Mouse (Mus musculus) lung, embryonic 16.5 days (tissue): Measurements from ENCODE around the gene Plac1. TPM values are rescaled to one million over a fixed set of nuclear protein-coding genes. Genes with fewer than 3 reads are reported as not detected.

Source experiments
- ATAC-seq: fragments of 200-750 bp; cut with Nextera tagmentation; 2 replicates; pipeline ENCODE4 v1.8.0; 2017; ENCODE audit warnings: low read depth, mild to moderate bottlenecking, moderate library complexity
- H3K27ac ChIP-seq: fragments of 300-500 bp; sonication (generic); 2 replicates; pipeline ENCODE4 v1.5.1; 2014; ENCODE audit warnings: mild to moderate bottlenecking, control low read depth, low read length
- H3K27me3 ChIP-seq: fragments of 300-500 bp; sonication (generic); 2 replicates; pipeline ENCODE4 v1.6.1; 2014; ENCODE audit warnings: low read depth, low read length, mixed read lengths; ENCODE audit not compliant: control insufficient read depth, insufficient read depth
- H3K36me3 ChIP-seq: fragments of 300-500 bp; sonication (generic); 2 replicates; pipeline ENCODE4 v1.6.1; 2014; ENCODE audit warnings: low read length; ENCODE audit not compliant: control insufficient read depth, insufficient read depth
- H3K4me1 ChIP-seq: fragments of 300-500 bp; sonication (generic); replicated peaks from 2 replicates; pipeline ENCODE4 v1.6.1; 2014; ENCODE audit warnings: low read length, mixed read lengths; ENCODE audit not compliant: control insufficient read depth, insufficient read depth
- H3K4me2 ChIP-seq: fragments of 300-500 bp; sonication (generic); 2 replicates; pipeline ENCODE4 v1.6.1; 2014; ENCODE audit warnings: low read depth, low read length, control low read depth
- H3K4me3 ChIP-seq: fragments of 300-500 bp; sonication (generic); 2 replicates; pipeline ENCODE4 v1.5.1; 2014; ENCODE audit warnings: mild to moderate bottlenecking, low read length, control low read depth
- H3K9ac ChIP-seq: fragments of 300-500 bp; sonication (generic); 2 replicates; pipeline ENCODE4 v1.6.1; 2014; ENCODE audit warnings: low read length, control low read depth
- H3K9me3 ChIP-seq: fragments of 300-500 bp; sonication (generic); 2 replicates; pipeline ENCODE4 v1.6.1; 2016; ENCODE audit warnings: low read length; ENCODE audit not compliant: control insufficient read depth
- WGBS: fragments of 180-500 bp; shearing (Covaris S2); extraction: QIAGEN DNeasy Blood & Tissue Kit; methylation state at CpG from one replicate; pipeline ENCODE4 v1.1.7; 2014; 5-methylcytosine and 5-hydroxymethylcytosine counted together
- polyA plus RNA-seq: library from polyadenylated mRNA; unstranded; fragments of >200 nt; fragmentation: Nextera tagmentation; extraction: Ambion mirVana; gene quantifications from 2 replicates; pipeline ENCODE4 v1.2.1, GENCODE M21; 2015

Gene Plac1
- polyA plus RNA-seq, 1 experiment from 2014 or later = 19.5 TPM

DNA sequence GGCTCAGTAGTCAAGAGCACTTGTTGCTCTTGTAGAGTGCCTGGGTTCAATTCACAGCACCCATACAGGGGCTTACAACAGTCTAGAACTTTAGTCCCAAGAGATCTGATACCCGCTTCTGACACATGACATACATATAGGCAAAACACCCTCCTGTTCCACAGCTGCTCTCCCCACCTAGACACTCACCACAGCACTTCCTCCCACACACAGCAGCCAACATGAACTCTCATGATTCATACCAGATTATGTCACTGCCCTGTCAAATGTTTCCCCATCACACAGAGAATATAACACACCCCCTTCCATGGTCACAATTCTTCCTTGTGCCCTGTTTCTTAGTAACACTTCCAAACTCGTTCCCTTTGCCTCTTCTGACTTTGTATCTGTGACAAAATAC is 71.3 kb downstream of the Plac1 start:
- Histone ChIP-seq H3K27me3 (no peaks in the 10 kb centered on the region), H3K27ac (no peak overlapping the region), H3K4me3 (no peak overlapping the region), H3K9me3 (no peaks in the 10 kb centered on the region), H3K9ac (no peak overlapping the region), H3K36me3 (no peaks in the 10 kb centered on the region), H3K4me1 (peaks cover 7% of the 10 kb centered on the region; the same call in 1 of the 2 replicates), H3K4me2 (no peak overlapping the region)
- ATAC-seq = no peak
- WGBS = 70% methylated on average over 2 of the region's 2 CpGs

DNA sequence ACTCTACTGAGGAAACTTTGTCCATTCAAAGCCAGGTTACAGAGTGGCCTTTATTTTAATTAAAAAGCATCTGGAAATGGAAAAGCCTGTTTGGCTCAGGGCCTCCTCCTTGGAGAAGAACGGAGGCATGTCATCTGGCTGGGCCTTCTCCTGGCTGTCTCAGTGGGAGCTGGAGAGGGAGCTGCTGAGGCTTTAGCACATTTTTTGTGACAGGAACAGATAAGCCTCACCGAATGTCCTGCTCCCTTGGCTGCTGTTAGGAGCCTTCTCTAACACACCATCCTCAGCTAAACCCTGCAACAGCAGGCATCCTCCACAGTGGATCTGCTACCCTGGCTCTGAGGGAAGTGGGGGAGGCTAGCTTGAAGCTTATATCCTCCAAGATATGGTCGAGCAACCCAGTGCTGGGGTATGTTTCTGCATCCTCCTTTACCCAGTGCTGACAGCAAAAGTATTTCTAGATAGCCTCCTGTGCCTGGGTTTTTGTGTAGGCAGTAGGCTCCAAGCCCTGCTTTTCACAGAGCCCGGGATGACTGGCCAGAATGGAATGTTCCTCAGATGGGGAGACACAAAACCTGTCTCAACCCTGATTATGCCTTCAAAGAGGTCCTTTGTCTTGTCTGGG is 72.9 kb downstream of the Plac1 start:
- peak; percentile 54; the same call in 1 of the 2 replicates for ATAC-seq
- no peak overlapping the region for H3K4me2 ChIP-seq
- no peaks in the 10 kb centered on the region for H3K27me3 ChIP-seq
- no peak overlapping the region for H3K4me3 ChIP-seq
- 23% methylated on average over 4 of the region's 4 CpGs for WGBS
- no peaks in the 10 kb centered on the region for H3K36me3 ChIP-seq
- peaks cover 12% of the 10 kb centered on the region; the same call in 1 of the 2 replicates for H3K4me1 ChIP-seq
- no peak overlapping the region for H3K9ac ChIP-seq
- peak overlapping the region; percentile 76 for H3K27ac ChIP-seq
- H3K9me3 ChIP-seq = no peaks in the 10 kb centered on the region

DNA sequence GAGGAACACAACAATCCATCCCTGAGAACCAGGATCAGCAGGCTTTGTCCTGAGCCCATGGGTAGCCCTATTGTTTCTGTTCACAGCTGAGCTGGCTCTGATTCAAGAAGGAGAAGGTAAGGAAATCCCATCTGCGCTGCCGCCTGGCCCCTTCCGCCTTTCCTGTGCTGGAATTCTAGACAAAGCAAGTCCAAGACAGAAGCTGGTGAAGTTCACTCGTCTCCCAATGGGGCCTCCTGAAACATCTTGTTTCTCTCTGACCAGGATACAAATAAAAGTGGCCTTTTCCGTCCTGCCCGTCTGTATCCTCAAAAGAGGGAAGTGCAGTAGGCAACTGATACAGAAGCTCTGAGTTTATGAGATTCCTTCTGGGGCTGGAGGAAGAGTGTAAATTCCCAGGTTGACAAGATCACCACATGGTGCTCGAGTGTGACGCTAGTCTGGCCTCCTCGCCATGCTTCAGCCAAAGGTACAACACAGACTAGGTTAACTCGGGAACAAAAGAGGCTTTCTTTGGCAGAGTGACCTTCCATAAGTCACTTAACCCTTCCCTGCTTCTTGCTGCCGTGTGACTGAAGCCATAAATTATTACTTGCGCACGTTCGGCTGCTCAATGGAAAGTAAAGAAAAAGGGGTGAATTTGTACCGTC is 73.5 kb downstream of the Plac1 start:
- H3K9me3 ChIP-seq = no peaks in the 10 kb centered on the region
- H3K27me3 ChIP-seq = no peaks in the 10 kb centered on the region
- 52% methylated on average over 15 of the region's 15 CpGs for WGBS
- no peak overlapping the region for H3K4me2 ChIP-seq
- no peak overlapping the region for H3K4me3 ChIP-seq
- ATAC-seq = peak; percentile 18; the same call in 1 of the 2 replicates
- peak overlapping the region; percentile 76 for H3K27ac ChIP-seq
- H3K36me3 ChIP-seq = no peaks in the 10 kb centered on the region
- H3K9ac ChIP-seq = no peak overlapping the region
- H3K4me1 ChIP-seq = peaks cover 17% of the 10 kb centered on the region

DNA sequence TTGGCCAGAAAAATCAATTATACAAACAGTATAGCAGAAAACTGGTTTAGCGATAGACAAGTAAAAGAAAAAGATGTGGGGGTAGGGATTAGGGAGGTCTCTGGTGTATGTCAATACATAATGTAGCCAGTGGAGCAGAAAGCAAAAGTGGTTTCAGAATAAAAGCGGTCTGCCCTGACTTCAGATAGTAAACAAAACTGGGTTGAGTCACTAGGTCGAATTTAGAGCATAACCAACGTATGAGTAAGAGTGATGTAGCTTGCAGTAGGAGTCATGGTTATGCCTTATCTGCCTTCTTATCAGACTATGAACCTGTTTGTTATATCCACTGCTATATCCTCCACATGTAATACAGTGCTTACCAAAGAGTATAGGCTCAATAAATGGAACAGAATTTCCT is 77.3 kb downstream of the Plac1 start:
- Histone ChIP-seq H3K9ac (no peak overlapping the region), H3K4me2 (no peak overlapping the region), H3K4me3 (no peak overlapping the region), H3K4me1 (peaks cover 27% of the 10 kb centered on the region), H3K9me3 (no peaks in the 10 kb centered on the region), H3K27ac (peak overlapping the region; percentile 89), H3K36me3 (no peaks in the 10 kb centered on the region), H3K27me3 (no peaks in the 10 kb centered on the region)
- no peak for ATAC-seq
- 47% methylated on average over 4 of the region's 4 CpGs for WGBS

DNA sequence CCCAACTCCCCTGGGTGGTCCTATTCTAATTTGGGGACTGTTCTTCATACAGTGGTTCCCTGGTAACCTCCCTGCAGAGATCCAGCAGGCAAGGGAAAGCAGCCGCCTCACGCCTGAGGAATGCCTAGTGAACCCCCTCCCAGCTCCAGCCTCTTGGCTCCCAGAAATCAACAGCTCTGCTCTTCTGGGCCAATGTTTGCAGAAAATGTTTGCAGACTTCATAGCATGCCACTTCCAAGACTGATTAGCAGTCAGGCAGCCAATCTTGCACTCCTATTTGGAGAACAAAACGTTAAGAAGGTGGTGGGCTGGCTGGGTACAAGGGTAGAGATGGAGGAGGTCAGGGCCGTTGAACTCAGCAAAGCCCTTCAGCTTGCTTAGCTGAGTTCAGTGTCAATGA is 78.3 kb downstream of the Plac1 start:
- Histone ChIP-seq H3K27me3 (no peaks in the 10 kb centered on the region), H3K4me2 (no peak overlapping the region), H3K9me3 (no peaks in the 10 kb centered on the region), H3K4me3 (no peak overlapping the region), H3K36me3 (no peaks in the 10 kb centered on the region), H3K4me1 (peaks cover 24% of the 10 kb centered on the region), H3K27ac (peak overlapping the region; percentile 89), H3K9ac (no peak overlapping the region)
- ATAC-seq = peak; percentile 91
- WGBS = 37% methylated on average over 4 of the region's 4 CpGs

DNA sequence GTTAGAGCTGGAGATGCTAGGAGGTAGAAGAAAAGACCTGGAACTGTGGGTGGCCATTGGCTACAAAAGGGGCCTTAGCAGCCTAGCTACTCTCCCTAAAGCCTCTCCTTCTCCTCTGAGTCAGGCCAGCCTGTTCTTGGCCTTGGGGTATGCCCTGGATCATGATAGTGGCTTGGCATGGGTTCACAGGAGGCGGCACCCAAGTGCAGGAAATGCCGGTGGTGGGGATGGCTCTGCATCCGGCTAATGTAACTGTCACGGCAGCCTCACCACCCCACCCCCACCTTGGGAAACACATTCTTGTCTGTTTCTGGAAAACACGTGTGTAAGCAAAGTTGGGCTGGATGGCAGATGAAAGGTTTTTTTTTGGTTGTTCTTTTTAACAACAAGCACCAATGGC is 78.8 kb downstream of the Plac1 start:
- peak; percentile 84 for ATAC-seq
- 24% methylated on average over 5 of the region's 5 CpGs for WGBS
- H3K36me3 ChIP-seq = no peaks in the 10 kb centered on the region

DNA sequence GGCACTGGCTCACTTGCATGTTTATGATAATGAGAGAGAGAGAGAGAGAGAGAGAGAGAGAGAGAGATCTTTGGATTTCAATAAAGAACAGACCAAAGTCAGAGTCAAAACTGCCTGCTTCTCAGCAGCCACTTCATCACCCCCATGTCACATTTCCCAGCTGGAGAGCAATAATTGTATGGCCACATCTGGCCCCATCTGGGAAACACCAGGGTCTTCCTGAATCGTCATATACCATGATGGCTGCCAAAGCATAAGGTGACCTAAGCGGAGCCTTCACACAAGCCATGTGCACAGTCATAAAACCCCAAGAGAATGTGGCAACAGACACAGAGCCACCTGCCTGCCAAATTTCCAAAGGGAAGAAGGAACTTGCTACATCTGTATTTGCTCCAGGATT is 91.9 kb downstream of the Plac1 start:
- Histone ChIP-seq H3K27me3 (no peaks in the 10 kb centered on the region), H3K4me1 (no peaks in the 10 kb centered on the region), H3K27ac (no peak overlapping the region), H3K4me2 (no peak overlapping the region), H3K4me3 (no peak overlapping the region), H3K36me3 (no peaks in the 10 kb centered on the region), H3K9ac (no peak overlapping the region), H3K9me3 (no peaks in the 10 kb centered on the region)
- ATAC-seq = peak; percentile 71
- 47% methylated on average over 2 of the region's 2 CpGs for WGBS

More for the DNA sequence above, 78.8 kb downstream of the Plac1 start:
- Histone ChIP-seq H3K4me2 (no peak overlapping the region), H3K9me3 (no peaks in the 10 kb centered on the region), H3K27ac (peak overlapping the region; percentile 89), H3K27me3 (no peaks in the 10 kb centered on the region), H3K9ac (no peak overlapping the region), H3K4me1 (peaks cover 20% of the 10 kb centered on the region), H3K4me3 (no peak overlapping the region)

DNA sequence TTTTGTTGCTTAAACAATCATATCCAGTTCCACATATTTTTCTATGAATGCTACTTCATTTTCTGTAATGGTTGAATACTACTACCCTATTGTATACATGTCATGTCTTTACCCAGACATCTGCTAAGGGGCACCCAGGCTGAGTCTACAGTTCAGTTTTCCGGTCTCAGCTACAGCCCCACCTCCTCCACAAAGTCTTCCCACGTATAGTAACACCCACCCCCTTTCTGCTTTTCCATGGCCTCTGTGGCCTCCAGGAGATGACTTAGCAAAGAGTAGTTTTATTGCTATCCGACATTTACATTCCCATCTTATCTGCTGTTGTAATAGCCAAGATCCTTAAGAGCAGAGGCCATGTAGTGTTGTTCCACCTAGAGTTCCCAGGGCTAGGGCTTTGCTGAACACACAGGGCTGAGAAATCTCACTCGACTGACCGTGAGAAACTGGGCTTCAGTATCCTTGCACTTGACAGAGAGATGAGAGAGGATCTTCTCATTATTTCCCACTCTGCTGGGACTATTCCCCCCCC is 93.5 kb downstream of the Plac1 start:
- ATAC-seq = no peak
- Histone ChIP-seq H3K4me2 (no peak overlapping the region), H3K4me1 (no peaks in the 10 kb centered on the region), H3K36me3 (no peaks in the 10 kb centered on the region), H3K27ac (no peak overlapping the region), H3K4me3 (no peak overlapping the region), H3K27me3 (no peaks in the 10 kb centered on the region), H3K9me3 (no peaks in the 10 kb centered on the region), H3K9ac (no peak overlapping the region)
- 50% methylated on average over 5 of the region's 5 CpGs for WGBS

DNA sequence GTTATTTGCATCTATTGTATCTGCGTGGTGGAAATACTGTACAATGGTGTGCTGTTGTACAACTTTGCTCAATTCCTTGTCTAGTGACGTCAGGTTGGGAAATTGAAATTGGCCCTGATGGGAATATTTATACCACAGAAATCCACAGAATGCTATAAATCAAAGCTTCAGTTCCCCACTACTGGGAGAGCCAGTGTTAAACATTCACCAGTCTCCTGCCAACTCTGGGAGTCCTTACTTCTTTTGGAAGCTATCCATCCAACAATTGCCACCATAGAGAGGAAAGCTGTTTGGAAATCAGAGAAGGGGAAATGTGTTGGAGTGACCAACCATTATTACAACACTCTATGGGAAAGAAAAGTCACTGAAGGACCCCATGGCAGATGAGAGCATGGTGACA is 100.3 kb downstream of the Plac1 start:
- Histone ChIP-seq H3K9me3 (no peaks in the 10 kb centered on the region), H3K27me3 (no peaks in the 10 kb centered on the region), H3K36me3 (no peaks in the 10 kb centered on the region), H3K4me2 (no peak overlapping the region), H3K27ac (no peak overlapping the region), H3K9ac (no peak overlapping the region), H3K4me3 (no peak overlapping the region), H3K4me1 (no peaks in the 10 kb centered on the region)
- ATAC-seq = no peak
- WGBS = 72% methylated on average over 2 of the region's 2 CpGs
